Mouse (Mus musculus) stomach, embryonic 14.5 days (tissue): ENCODE results near the gene Gm17720. TPM values are rescaled to one million over a fixed set of nuclear protein-coding genes. Genes with fewer than 3 reads are reported as not detected.
"Not testable (repeated sequence)": the region's sequence is repeated elsewhere in the genome, so short reads cannot be mapped to it uniquely, and the experiment has no call there.

Experiments used
- ATAC-seq: fragments of 200-750 bp; cut with Nextera tagmentation; 2 replicates; pipeline ENCODE4 v1.8.0; 2017; ENCODE audit warnings: low read depth, moderate TSS enrichment; ENCODE audit not compliant: insufficient number of reproducible peaks, insufficient read depth, low FRiP score
- H3K27ac ChIP-seq: fragments of 300-500 bp; sonication (generic); 2 replicates; pipeline ENCODE4 v1.5.1; 2014; ENCODE audit warnings: mild to moderate bottlenecking, low read length, moderate library complexity, mixed read lengths
- H3K27me3 ChIP-seq: fragments of 300-500 bp; sonication (generic); 2 replicates; pipeline ENCODE4 v1.6.1; 2014; ENCODE audit warnings: low read length, control low read depth, mixed read lengths; ENCODE audit not compliant: control insufficient read depth, insufficient read depth
- H3K36me3 ChIP-seq: fragments of 300-500 bp; sonication (generic); 2 replicates; pipeline ENCODE4 v1.6.1; 2014; ENCODE audit warnings: mild to moderate bottlenecking, control low read depth, low read length, moderate library complexity, mixed read lengths; ENCODE audit not compliant: control insufficient read depth, insufficient read depth
- H3K4me1 ChIP-seq: fragments of 300-500 bp; sonication (generic); 2 replicates; pipeline ENCODE4 v1.6.1; 2014; ENCODE audit warnings: low read length, control low read depth, mixed read lengths; ENCODE audit not compliant: control insufficient read depth, insufficient read depth
- H3K4me2 ChIP-seq: fragments of 300-500 bp; sonication (generic); replicated peaks from 2 replicates; pipeline ENCODE4 v1.6.1; 2014; ENCODE audit warnings: low read depth, low read length, control low read depth
- H3K4me3 ChIP-seq: fragments of 300-500 bp; sonication (generic); 2 replicates; pipeline ENCODE4 v1.5.1; 2014; ENCODE audit warnings: low read depth, low read length, control low read depth
- H3K9ac ChIP-seq: fragments of 300-500 bp; sonication (generic); replicated peaks from 2 replicates; pipeline ENCODE4 v1.6.1; 2014; ENCODE audit warnings: low read depth, mild to moderate bottlenecking, control low read depth, low read length, moderate library complexity, mixed read lengths
- H3K9me3 ChIP-seq: fragments of 300-500 bp; sonication (generic); 2 replicates; pipeline ENCODE4 v1.6.1; 2016; ENCODE audit warnings: low read depth, low read length, control low read depth; ENCODE audit not compliant: control insufficient read depth
- WGBS: fragments of 180-500 bp; shearing (Covaris S2); extraction: QIAGEN DNeasy Blood & Tissue Kit; methylation state at CpG from one replicate; pipeline ENCODE4 v1.1.7; 2014; 5-methylcytosine and 5-hydroxymethylcytosine counted together
- polyA plus RNA-seq: library from polyadenylated mRNA; unstranded; fragments of >200 nt; fragmentation: Nextera tagmentation; extraction: Ambion mirVana; gene quantifications from 2 replicates; pipeline ENCODE4 v1.2.1, GENCODE M21; 2014

The Gm17720 gene
- polyA plus RNA-seq, 1 experiment from 2014 or later: not detected

GRCm38 (mm10) chr8:110033771-110034170 lies 68.8 kb downstream of the Gm17720 start:
- not testable (repeated sequence) for ATAC-seq
- 34% methylated on average over 8 of the region's 8 CpGs for WGBS

More at GRCm38 (mm10) chr8:110033771-110034170, 68.8 kb downstream of the Gm17720 start:
- not testable (repeated sequence) for H3K27ac ChIP-seq, H3K27me3 ChIP-seq, H3K4me3 ChIP-seq, H3K4me1 ChIP-seq, H3K4me2 ChIP-seq, H3K9ac ChIP-seq, H3K9me3 ChIP-seq, H3K36me3 ChIP-seq

Other genes starting within 250 kb of the Gm17720 start
- 6.1 and 6.9 TPM in 2 replicates for gene Phlpp2, start 234.2 kb downstream of the Gm17720 start, polyA plus RNA-seq
- 2.3 and 4.5 TPM in 2 replicates for gene Marveld3, start 140.6 kb downstream of the Gm17720 start, polyA plus RNA-seq
- not detected in 2 replicates for gene Tat, start 112.3 kb downstream of the Gm17720 start, polyA plus RNA-seq
- 0.63 and 0.74 TPM in 2 replicates for gene Chst4, start 63.0 kb downstream of the Gm17720 start, polyA plus RNA-seq
- 9.1 and 9.3 TPM in 2 replicates for gene Zfp612, start 23.0 kb downstream of the Gm17720 start, polyA plus RNA-seq
- not detected in 2 replicates for gene Gm21964, start 1.5 kb downstream of the Gm17720 start, polyA plus RNA-seq
- gene Calb2, start 65.5 kb upstream of the Gm17720 start, polyA plus RNA-seq: not detected in 2 replicates
- 7.2 and 8.8 TPM in 2 replicates for gene Cmtr2, start 112.9 kb upstream of the Gm17720 start, polyA plus RNA-seq
- gene Hydin, start 164.2 kb upstream of the Gm17720 start, polyA plus RNA-seq: 0.38 and 0.51 TPM in 2 replicates